Mouse (Mus musculus) erythroblast, adult 5-6 weeks (primary cell): ENCODE measurements around the gene Ciao2a. TPM values are rescaled to one million over a fixed set of nuclear protein-coding genes. Genes with fewer than 3 reads are reported as not detected.

Source experiments
- ATAC-seq: replicated peaks from 2 replicates; pipeline ENCODE4 v1.8.0; 2016; ENCODE audit warnings: moderate number of reproducible peaks, mild to moderate bottlenecking, moderate TSS enrichment, inconsistent platforms; ENCODE audit not compliant: poor library complexity, low FRiP score, severe bottlenecking
- total RNA-seq, 2 experiments: library from RNA; stranded (forward) in 1 of 2; stranded (reverse) in 1 of 2; fragments of 150-400 nt in 1 of 2; fragments of 200-764, 138-1000 nt in 1 of 2; gene quantifications; 2 replicates each; pipeline versions ENCODE4 v1.2.3 to v1.2.4; 2015 to 2017; ENCODE audit warnings: low replicate concordance in 2 of 2

Gene Ciao2a
- 71.7 and 81.5 TPM in 2 replicates for total RNA-seq (2015; ENCODE audit: low replicate concordance)
- 37.1 and 66.1 TPM in 2 replicates for total RNA-seq (2017; ENCODE audit: low replicate concordance)

DNA sequence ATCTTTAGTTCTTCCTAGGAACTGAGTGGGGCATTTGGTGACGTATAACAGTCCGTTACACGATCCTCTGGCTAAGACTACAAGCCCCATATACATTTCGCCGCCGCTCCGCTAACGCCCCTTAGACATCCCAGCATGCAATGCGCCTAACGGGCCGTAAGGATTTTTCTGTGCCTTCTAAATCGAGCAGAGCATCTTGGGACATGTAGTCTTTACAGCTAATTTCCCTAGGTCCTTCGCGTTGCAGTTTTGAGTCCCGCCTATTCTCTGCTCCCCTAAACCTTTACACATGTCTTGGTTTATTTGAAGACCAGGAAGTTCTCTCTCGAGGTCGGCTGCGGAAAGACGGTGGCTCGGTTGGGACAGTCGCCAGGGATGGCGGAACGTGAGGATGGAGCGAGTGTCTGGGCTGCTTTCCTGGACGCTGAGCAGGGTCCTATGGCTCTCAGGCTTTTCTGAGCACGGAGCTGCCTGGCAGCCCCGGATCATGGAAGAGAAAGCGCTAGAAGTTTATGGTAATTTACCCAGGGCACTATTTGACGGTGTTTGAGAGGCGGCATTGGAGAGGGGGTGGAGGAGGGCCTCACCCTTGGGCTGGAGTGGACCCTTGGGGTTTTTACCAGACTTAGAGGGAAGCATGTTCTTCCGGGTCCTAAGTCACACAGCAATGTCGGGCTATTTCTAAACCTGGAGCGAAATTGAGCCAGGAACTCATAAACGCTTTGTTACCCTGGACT, at the start of gene Ciao2a, which contains the start of gene Snx1:
Gene Ciao2a (plus strand): TSS at position 156 of the 737 bp plus-strand sequence.
Gene Snx1 (minus strand): TSS at position 132 of the 737 bp plus-strand sequence.
- peak; percentile 79 for ATAC-seq

DNA sequence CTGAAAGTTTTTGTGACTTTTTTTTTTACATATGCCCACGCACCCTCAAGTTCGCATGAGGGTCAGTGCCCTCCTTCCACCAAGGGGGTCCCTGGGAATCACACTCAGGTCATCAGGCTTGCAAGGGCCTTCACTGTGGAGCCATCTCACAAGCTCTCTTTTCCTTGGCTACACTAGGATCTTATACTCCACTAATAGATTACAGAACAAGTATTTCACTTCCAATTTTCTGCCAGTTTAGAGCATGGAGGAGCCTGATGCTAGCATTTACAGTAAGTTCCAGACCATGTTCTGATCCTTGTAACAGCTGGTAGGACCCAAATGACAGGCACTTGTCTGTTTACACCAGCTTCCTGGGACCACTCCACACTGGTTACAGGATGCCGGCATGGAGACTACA, 48.3 kb upstream of the Ciao2a start:
- ATAC-seq, result no peak

DNA sequence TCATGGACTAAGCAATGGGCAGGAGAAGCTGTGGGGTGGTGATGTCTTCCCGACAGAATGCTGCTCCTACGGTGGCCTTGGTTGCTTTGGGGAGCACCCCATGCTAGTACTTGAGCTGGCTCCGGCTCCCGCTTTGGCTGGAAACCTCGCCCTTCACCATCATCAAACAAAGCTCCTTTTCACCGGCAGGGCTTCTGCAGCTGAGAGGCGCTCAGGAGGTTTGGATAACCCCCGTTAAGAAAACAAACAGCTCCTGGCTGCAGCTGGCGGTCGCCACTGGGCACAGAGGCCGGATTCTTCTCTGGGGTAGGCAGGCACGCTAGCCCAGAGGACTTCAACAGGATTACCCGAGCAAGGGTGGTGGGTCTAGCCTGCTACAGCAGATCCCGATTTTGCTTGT, 47.9 kb upstream of the Ciao2a start:
- ATAC-seq, result no peak

- no peak for ATAC-seq
These were observed 45.5 kb upstream of the Ciao2a start for GRCm38 (mm10) chr9:66080804-66081459.

DNA sequence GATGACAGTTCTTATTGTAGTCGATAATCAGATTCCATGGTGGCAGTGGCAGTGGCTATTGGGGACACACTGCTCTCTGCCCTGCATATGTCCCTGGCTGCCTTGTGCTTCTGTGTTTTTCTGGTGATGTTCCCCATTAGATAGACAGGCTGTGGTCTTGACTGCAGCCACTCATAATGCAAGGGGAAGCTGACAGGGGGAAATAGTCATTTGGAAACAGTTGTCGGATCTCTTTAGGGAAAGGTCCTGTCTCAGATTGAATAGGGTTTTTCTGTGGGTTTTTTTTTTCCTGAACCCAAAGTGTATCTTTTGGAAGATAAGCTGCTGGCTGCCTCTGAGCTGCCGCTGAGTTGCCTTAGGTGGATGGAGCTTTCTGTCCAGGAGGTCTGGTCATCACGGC, 44.4 kb upstream of the Ciao2a start:
- ATAC-seq, result no peak

DNA sequence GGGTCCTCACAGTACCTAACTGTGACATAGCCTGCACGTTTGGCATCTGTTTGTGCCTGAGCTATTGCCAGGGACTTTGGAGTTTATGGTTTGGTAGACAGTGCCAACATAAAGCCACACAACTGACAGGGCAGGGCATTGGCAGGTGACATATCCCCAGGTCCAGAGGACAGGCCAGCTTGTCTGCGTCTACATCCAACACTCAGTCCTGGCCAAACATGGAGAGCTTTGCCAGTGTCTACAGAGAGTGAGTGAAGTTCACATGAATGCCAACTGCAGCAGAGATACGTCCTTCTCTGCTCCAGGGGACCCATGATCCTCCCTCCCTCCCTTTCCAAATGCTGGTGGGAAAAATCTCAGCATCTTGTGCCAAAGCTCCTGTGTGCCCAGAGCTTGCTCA, 42.2 kb upstream of the Ciao2a start:
- ATAC-seq, result no peak

DNA sequence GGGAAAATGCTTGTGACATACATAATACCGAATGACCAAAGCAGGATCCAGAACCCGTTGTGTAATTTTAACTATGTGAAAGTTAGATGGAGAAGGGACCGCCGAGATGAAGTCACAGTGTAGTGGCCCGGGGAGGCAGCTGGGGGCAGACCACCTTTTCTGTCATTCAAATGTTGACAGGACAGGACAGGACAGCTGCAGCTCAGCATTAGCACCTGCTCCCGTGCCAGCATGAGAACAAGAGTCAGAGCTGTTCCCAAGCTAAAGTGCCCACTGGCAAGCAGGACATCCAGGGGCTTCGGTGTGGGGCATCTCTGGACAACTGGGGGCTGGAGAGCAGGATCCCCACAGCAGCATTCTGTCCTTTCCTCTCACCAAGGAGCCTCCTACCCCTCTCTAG, 39.3 kb upstream of the Ciao2a start:
- ATAC-seq, result no peak

DNA sequence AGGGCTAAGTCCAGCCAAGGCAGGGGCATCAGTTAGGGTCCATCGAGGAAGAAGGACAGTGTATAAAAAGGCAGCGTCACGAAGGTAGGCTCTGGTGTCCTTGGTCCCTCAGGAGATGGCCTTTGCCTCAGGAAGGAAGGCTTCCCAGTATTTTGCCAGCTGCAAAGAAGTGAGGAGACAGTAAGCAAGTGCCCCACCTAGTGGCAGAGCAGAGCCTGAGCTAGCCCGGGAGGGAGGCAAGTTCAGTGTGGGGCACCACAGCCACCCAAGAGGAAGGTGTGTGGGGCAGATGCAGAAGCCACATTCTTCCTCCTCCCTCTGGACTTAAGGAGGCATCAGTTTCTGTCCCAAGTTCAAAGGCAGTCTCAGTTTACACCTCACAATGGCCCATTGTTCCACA, 38.0 kb upstream of the Ciao2a start:
- ATAC-seq, result peak; percentile 86

GRCm38 (mm10) chr9:66090593-66091244, 35.7 kb upstream of the Ciao2a start:
- ATAC-seq, result no peak

- no peak for ATAC-seq
These were observed 34.8 kb upstream of the Ciao2a start for GRCm38 (mm10) chr9:66091327-66092231.

- ATAC-seq, result 0 out of 2 replicates have a peak, but pooled peaks have one; percentile 30
These were observed 33.7 kb upstream of the Ciao2a start for GRCm38 (mm10) chr9:66092664-66093063.

GRCm38 (mm10) chr9:66101577-66101976, 24.8 kb upstream of the Ciao2a start:
- no peak for ATAC-seq

GRCm38 (mm10) chr9:66102668-66103067, 23.7 kb upstream of the Ciao2a start:
- ATAC-seq, result no peak

DNA sequence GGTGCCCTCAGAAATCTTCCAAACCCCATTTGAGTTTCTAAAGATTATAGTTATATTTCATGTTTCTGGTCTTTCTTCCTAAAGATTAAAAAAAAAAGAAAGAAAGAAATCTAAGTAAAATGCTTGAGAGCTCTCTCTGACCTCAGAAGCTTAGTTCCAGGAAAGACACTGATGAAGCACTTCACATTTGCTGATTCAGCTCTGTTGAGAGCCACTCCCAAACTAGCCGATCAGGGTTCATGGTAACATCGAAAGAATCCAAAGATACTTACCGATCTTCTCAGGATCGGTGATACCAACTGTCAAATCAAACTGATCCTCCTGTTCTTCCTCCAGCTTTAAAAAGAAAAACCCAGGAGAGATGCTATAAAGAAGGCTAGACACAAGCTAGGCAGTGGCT, 21.8 kb upstream of the Ciao2a start:
- ATAC-seq, result peak; percentile 50; the same call in 1 of the 2 replicates

DNA sequence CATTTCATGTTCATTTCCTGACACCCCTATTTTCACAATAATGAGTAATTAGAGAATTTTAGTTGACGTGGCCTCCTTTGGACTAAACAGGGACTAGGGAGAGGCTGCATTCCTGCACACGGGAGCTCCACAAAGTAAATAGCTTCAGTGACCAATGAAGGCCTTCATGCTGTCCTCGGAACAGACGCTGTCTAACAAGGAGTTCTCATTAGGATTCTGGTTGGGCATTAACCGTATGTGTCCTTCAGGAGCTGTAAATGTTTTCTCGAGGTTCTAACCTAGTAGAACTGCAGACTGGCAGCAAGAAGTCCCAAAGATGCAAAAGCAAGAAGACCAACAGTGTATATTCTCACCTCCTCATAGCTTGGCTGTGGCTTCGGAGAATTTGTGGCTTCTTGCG, 21.2 kb upstream of the Ciao2a start:
- no peak for ATAC-seq

- ATAC-seq, result no peak
These were observed 16.8 kb upstream of the Ciao2a start for GRCm38 (mm10) chr9:66109574-66109973.

DNA sequence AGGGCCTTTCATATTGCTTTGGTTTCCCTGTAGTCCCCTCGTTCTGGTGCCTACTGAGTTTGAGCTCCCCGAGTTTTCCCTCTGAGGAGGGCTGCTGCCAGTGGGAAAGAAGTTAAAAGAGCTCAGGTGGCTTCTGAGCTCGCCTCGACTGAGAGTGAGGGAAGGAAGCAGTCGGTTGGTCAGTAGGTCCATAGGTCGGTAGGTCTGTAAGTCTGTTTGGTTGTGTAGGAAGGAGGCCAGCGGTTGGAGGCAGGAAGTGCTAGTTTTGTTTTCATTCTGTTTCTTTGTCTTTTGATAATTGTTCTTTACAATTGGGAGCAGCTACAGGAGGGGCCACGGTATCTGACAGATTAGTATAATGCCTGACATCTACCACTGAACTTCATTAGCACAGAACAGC, 16.3 kb upstream of the Ciao2a start:
- ATAC-seq, result no peak

- ATAC-seq, result no peak
These were observed 15.6 kb upstream of the Ciao2a start for GRCm38 (mm10) chr9:66110611-66111379.

DNA sequence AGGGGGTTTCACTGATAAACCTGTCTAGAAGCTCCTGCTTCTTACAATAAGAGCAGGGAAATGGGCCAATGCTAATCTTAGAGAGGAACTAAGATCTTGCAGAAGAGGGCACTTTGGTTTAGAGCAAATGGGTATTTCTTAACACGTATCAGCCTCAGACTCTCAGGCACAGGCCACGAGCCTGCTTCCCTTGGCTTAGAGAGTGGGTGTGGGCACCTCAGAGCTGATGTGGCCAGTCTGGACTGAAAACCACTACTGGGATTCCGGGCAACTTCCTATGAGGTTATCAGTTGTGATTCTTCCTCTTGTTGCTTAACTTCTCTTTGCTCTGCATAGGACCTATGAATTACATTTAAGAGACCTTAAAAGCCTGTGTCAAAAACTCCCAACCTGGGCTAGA, 12.1 kb upstream of the Ciao2a start:
- ATAC-seq, result no peak
